Mouse (Mus musculus): ENCODE measurements around the gene Pde7b. TPM values are rescaled to one million over a fixed set of nuclear protein-coding genes. Genes with fewer than 3 reads are reported as not detected.

Gene Pde7b
- polyA plus RNA-seq, 1 experiment, result 9.5 TPM

- Histone ChIP-seq H3K27ac (ENCODE audit: insufficient read depth, low read depth, low read length) (no peak overlapping the region), H3K36me3 (ENCODE audit: control insufficient read depth, insufficient read depth, low read length) (no peaks in the 10 kb centered on the region), H3K4me3 (ENCODE audit: insufficient read depth, low read depth, low read length) (no peak overlapping the region), H3K4me1 (ENCODE audit: control insufficient read depth, insufficient read depth, low read length) (no peaks in the 10 kb centered on the region), H3K27me3 (replicated peaks; ENCODE audit: control insufficient read depth, insufficient read depth, low read length) (no peaks in the 10 kb centered on the region)
- WGBS, result 71% methylated on average over 12 of the region's 12 CpGs
- no peak for TF ChIP-seq POLR2A (IDR thresholded peaks at IDR 0.05; ENCODE audit: low read depth, low read length)
- TF ChIP-seq CTCF (conservative IDR thresholded peaks at IDR 0.05; ENCODE audit: insufficient read depth, insufficient read length, low read depth, low read length), result no peak
- no peak for DNase-seq
Observed at GRCm38 (mm10) chr10:20657316-20658081, 67.4 kb downstream of the Pde7b start.

- H3K4me1 ChIP-seq (ENCODE audit: control insufficient read depth, insufficient read depth, low read length), result no peaks in the 10 kb centered on the region
Observed at GRCm38 (mm10) chr10:20654590-20654989, 70.3 kb downstream of the Pde7b start.

GRCm38 (mm10) chr10:20654187-20654586 lies 70.7 kb downstream of the Pde7b start:
- no peak for TF ChIP-seq POLR2A (IDR thresholded peaks at IDR 0.05; ENCODE audit: low read depth, low read length)
- TF ChIP-seq CTCF (conservative IDR thresholded peaks at IDR 0.05; ENCODE audit: insufficient read depth, insufficient read length, low read depth, low read length), result no peak
- Histone ChIP-seq H3K4me1 (ENCODE audit: control insufficient read depth, insufficient read depth, low read length) (no peaks in the 10 kb centered on the region), H3K27ac (ENCODE audit: insufficient read depth, low read depth, low read length) (no peak overlapping the region), H3K27me3 (replicated peaks; ENCODE audit: control insufficient read depth, insufficient read depth, low read length) (no peaks in the 10 kb centered on the region), H3K36me3 (ENCODE audit: control insufficient read depth, insufficient read depth, low read length) (no peaks in the 10 kb centered on the region), H3K4me3 (ENCODE audit: insufficient read depth, low read depth, low read length) (no peak overlapping the region)
- DNase-seq, result no peak
- WGBS, result 85% methylated on average over 6 of the region's 6 CpGs

More at GRCm38 (mm10) chr10:20654590-20654989, 70.3 kb downstream of the Pde7b start:
- no peak overlapping the region for H3K27ac ChIP-seq (ENCODE audit: insufficient read depth, low read depth, low read length)
- no peaks in the 10 kb centered on the region for H3K27me3 ChIP-seq (replicated peaks; ENCODE audit: control insufficient read depth, insufficient read depth, low read length)
- no peak for TF ChIP-seq POLR2A (IDR thresholded peaks at IDR 0.05; ENCODE audit: low read depth, low read length)
- TF ChIP-seq CTCF (conservative IDR thresholded peaks at IDR 0.05; ENCODE audit: insufficient read depth, insufficient read length, low read depth, low read length), result no peak
- no peak for DNase-seq
- no peak overlapping the region for H3K4me3 ChIP-seq (ENCODE audit: insufficient read depth, low read depth, low read length)
- no peaks in the 10 kb centered on the region for H3K36me3 ChIP-seq (ENCODE audit: control insufficient read depth, insufficient read depth, low read length)
- WGBS, result 77% methylated on average over 6 of the region's 6 CpGs

GRCm38 (mm10) chr10:20653299-20653698 lies 71.6 kb downstream of the Pde7b start:
- no peak overlapping the region for H3K4me3 ChIP-seq (ENCODE audit: insufficient read depth, low read depth, low read length)
- H3K36me3 ChIP-seq (ENCODE audit: control insufficient read depth, insufficient read depth, low read length), result no peaks in the 10 kb centered on the region
- H3K27ac ChIP-seq (ENCODE audit: insufficient read depth, low read depth, low read length), result no peak overlapping the region
- no peak for TF ChIP-seq POLR2A (IDR thresholded peaks at IDR 0.05; ENCODE audit: low read depth, low read length)
- TF ChIP-seq CTCF (conservative IDR thresholded peaks at IDR 0.05; ENCODE audit: insufficient read depth, insufficient read length, low read depth, low read length), result no peak
- H3K27me3 ChIP-seq (replicated peaks; ENCODE audit: control insufficient read depth, insufficient read depth, low read length), result no peaks in the 10 kb centered on the region
- H3K4me1 ChIP-seq (ENCODE audit: control insufficient read depth, insufficient read depth, low read length), result no peaks in the 10 kb centered on the region
- 97% methylated on average over 3 of the region's 3 CpGs for WGBS
- no peak for DNase-seq

GRCm38 (mm10) chr10:20636381-20636780 lies 88.5 kb downstream of the Pde7b start:
- Histone ChIP-seq H3K36me3 (ENCODE audit: control insufficient read depth, insufficient read depth, low read length) (no peaks in the 10 kb centered on the region), H3K4me3 (ENCODE audit: insufficient read depth, low read depth, low read length) (no peak overlapping the region), H3K4me1 (ENCODE audit: control insufficient read depth, insufficient read depth, low read length) (no peaks in the 10 kb centered on the region), H3K27me3 (replicated peaks; ENCODE audit: control insufficient read depth, insufficient read depth, low read length) (no peaks in the 10 kb centered on the region), H3K27ac (ENCODE audit: insufficient read depth, low read depth, low read length) (no peak overlapping the region)
- DNase-seq, result no peak
- TF ChIP-seq CTCF (conservative IDR thresholded peaks at IDR 0.05; ENCODE audit: insufficient read depth, insufficient read length, low read depth, low read length) (no peak), POLR2A (IDR thresholded peaks at IDR 0.05; ENCODE audit: low read depth, low read length) (no peak)
- WGBS, result 79% methylated on average over 8 of the region's 8 CpGs

GRCm38 (mm10) chr10:20633085-20633415 lies 91.8 kb downstream of the Pde7b start:
- TF ChIP-seq CTCF (conservative IDR thresholded peaks at IDR 0.05; ENCODE audit: insufficient read depth, insufficient read length, low read depth, low read length) (no peak), POLR2A (IDR thresholded peaks at IDR 0.05; ENCODE audit: low read depth, low read length) (no peak)
- no peak overlapping the region for H3K27ac ChIP-seq (ENCODE audit: insufficient read depth, low read depth, low read length)
- no peaks in the 10 kb centered on the region for H3K4me1 ChIP-seq (ENCODE audit: control insufficient read depth, insufficient read depth, low read length)
- no peaks in the 10 kb centered on the region for H3K36me3 ChIP-seq (ENCODE audit: control insufficient read depth, insufficient read depth, low read length)
- WGBS, result 98% methylated on average over 1 of the region's 1 CpGs
- no peaks in the 10 kb centered on the region for H3K27me3 ChIP-seq (replicated peaks; ENCODE audit: control insufficient read depth, insufficient read depth, low read length)
- DNase-seq, result no peak
- H3K4me3 ChIP-seq (ENCODE audit: insufficient read depth, low read depth, low read length), result no peak overlapping the region

GRCm38 (mm10) chr10:20632256-20633084 lies 92.4 kb downstream of the Pde7b start:
- Histone ChIP-seq H3K4me3 (ENCODE audit: insufficient read depth, low read depth, low read length) (no peak overlapping the region), H3K4me1 (ENCODE audit: control insufficient read depth, insufficient read depth, low read length) (no peaks in the 10 kb centered on the region), H3K36me3 (ENCODE audit: control insufficient read depth, insufficient read depth, low read length) (no peaks in the 10 kb centered on the region), H3K27ac (ENCODE audit: insufficient read depth, low read depth, low read length) (no peak overlapping the region), H3K27me3 (replicated peaks; ENCODE audit: control insufficient read depth, insufficient read depth, low read length) (no peaks in the 10 kb centered on the region)
- DNase-seq, result no peak
- no peak for TF ChIP-seq POLR2A (IDR thresholded peaks at IDR 0.05; ENCODE audit: low read depth, low read length)
- WGBS, result 77% methylated on average over 14 of the region's 14 CpGs
